In the genomic region with DNA sequence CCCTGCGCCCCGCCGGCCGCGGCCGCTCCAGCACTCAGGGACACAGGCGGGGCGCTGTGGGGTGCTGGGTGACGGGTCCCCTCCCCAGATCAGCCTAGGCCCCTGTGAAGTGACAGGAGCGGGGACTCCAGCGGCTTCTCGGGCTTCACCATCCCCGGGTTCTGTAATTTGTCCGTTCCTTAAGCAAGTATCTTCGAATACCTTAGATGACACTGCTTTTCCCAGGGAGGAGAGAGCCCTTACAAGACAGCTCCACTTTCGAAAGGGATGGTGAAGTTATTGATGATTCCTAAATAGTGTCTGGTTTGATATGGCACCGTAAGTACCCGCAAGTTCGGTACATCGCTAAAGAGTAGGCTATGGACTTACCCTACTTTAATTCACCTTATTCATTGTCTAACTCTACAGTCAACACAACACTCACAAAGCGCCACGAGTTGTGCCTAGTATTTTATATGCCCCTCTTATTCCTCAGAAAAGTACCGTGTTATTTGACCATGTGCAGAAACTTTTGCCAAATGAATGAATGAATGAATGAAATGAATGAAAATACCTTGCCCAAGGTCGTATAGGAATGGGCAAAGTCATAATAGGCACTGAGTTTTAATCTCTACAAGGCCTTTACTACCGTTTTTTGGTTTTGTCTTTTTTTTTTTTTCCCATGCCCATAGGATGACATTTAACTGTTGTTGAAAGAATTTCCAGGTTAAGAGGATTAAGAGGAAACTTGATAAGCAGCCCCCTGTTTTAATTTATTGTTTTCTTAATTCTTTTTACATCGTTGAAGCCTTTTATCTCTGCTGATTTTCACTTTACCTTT, we compare ENCODE assay signal across 8 mouse cellular contexts. TPM values are rescaled to one million over a fixed set of nuclear protein-coding genes. Genes with fewer than 3 reads are reported as not detected.
DNase-seq lines count a peak whose midpoint lies in the region; ATAC-seq and TF ChIP-seq lines count a peak whose summit lies in the region.

No protein-coding gene starts in this region.

- peaks cover 32% of the 10 kb centered on the region for H3K4me1 ChIP-seq in hindbrain, embryonic 15.5 days (replicated peaks)
- H3K4me1 ChIP-seq in midbrain, postnatal 0 days (ENCODE audit: insufficient read depth, low read length): 0 out of 2 replicates have a peak, but pooled peaks cover 10% of the 10 kb centered on the region

- peak overlapping the region; percentile 76 for H3K4me2 ChIP-seq in hindbrain, embryonic 15.5 days
- H3K4me2 ChIP-seq in midbrain, postnatal 0 days (ENCODE audit: low read depth, low read length, poor library complexity, severe bottlenecking): peak overlapping the region; percentile 90

- no peaks in the 10 kb centered on the region for H3K9me3 ChIP-seq in hindbrain, embryonic 15.5 days
- no peaks in the 10 kb centered on the region for H3K9me3 ChIP-seq in midbrain, postnatal 0 days (ENCODE audit: low read length)

- no peaks in the 10 kb centered on the region for H3K27me3 ChIP-seq in hindbrain, embryonic 15.5 days
- no peaks in the 10 kb centered on the region for H3K27me3 ChIP-seq in midbrain, postnatal 0 days (ENCODE audit: insufficient read depth, low read length)

- H3K4me3 ChIP-seq in hindbrain, embryonic 15.5 days: peak overlapping the region; percentile 75
- peak overlapping the region; percentile 90 for H3K4me3 ChIP-seq in midbrain, postnatal 0 days (ENCODE audit: low read depth, low read length)

- WGBS in hindbrain, embryonic 15.5 days: 3% methylated on average over 26 of the region's 26 CpGs
- WGBS in midbrain, postnatal 0 days: 3% methylated on average over 26 of the region's 26 CpGs

- no peaks in the 10 kb centered on the region for H3K36me3 ChIP-seq in hindbrain, embryonic 15.5 days
- no peaks in the 10 kb centered on the region for H3K36me3 ChIP-seq in midbrain, postnatal 0 days (ENCODE audit: insufficient read depth, low read length)

- H3K27ac ChIP-seq in hindbrain, embryonic 15.5 days (replicated peaks): peak overlapping the region; percentile 96
- H3K27ac ChIP-seq in midbrain, postnatal 0 days (ENCODE audit: low read depth, low read length): peak overlapping the region; percentile 97

- ATAC-seq in hindbrain, embryonic 15.5 days (ENCODE audit: low FRiP score, low read depth): no peak
- ATAC-seq in midbrain, postnatal 0 days (ENCODE audit: low FRiP score): no peak
- ATAC-seq in cerebellum, adult (ENCODE audit: insufficient number of reproducible peaks, low FRiP score, low TSS enrichment): no peak

- H3K9ac ChIP-seq in hindbrain, embryonic 15.5 days: peak overlapping the region; percentile 85
- peak overlapping the region; percentile 97 for H3K9ac ChIP-seq in midbrain, postnatal 0 days (replicated peaks; ENCODE audit: low read length, poor library complexity, severe bottlenecking)

- peak; percentile 37 for DNase-seq in embryo, embryonic 10 days (ENCODE audit: low spot score)
- no peak for DNase-seq in embryo, embryonic 9.5 days (ENCODE audit: extremely low spot score)
- DNase-seq in retina, embryonic 14.5 days (ENCODE audit: low spot score): peak; percentile 63
- DNase-seq in retina, postnatal 1 day: no peak
- DNase-seq in midbrain, postnatal 0 days (ENCODE audit: low spot score): peak; percentile 32
- no peak for DNase-seq in urinary bladder, adult 2 months (ENCODE audit: low spot score)

- TF ChIP-seq CTCF in midbrain, postnatal 0 days (IDR thresholded peaks at IDR 0.05): no peak

RNA-seq across cellular contexts. Expression of gene Dnajb14, which starts 0.8 kb away (rescaled TPM):
- 16.7 and 17.7 TPM in 2 replicates for polyA plus RNA-seq in hindbrain, embryonic 15.5 days (2015; fragmentation: Nextera tagmentation; extraction: Ambion mirVana)
- total RNA-seq in midbrain, postnatal 0 days (2014; rRNA removed): 23.1 and 24.3 TPM in 2 replicates
- 16.9 and 17.2 TPM in 2 replicates for polyA plus RNA-seq in midbrain, postnatal 0 days (2015; fragmentation: Nextera tagmentation; extraction: Ambion mirVana)
- 7.9 and 8.8 TPM in 2 replicates for polyA plus RNA-seq in urinary bladder, adult 2 months (2012; rRNA removed)

RNA-seq across cellular contexts. Expression of gene H2afz, which starts 4.0 kb away (rescaled TPM):
- 730 and 843 TPM in 2 replicates for polyA plus RNA-seq in hindbrain, embryonic 15.5 days (2015; fragmentation: Nextera tagmentation; extraction: Ambion mirVana)
- 327 and 404 TPM in 2 replicates for total RNA-seq in midbrain, postnatal 0 days (2014; rRNA removed)
- 573 and 609 TPM in 2 replicates for polyA plus RNA-seq in midbrain, postnatal 0 days (2015; fragmentation: Nextera tagmentation; extraction: Ambion mirVana)
- polyA plus RNA-seq in urinary bladder, adult 2 months (2012; rRNA removed): 505 and 565 TPM in 2 replicates

RNA-seq across cellular contexts. Expression of gene Lamtor3, which starts 50.0 kb away (rescaled TPM):
- 126 and 130 TPM in 2 replicates for polyA plus RNA-seq in hindbrain, embryonic 15.5 days (2015; fragmentation: Nextera tagmentation; extraction: Ambion mirVana)
- total RNA-seq in midbrain, postnatal 0 days (2014; rRNA removed): 87.1 and 97.7 TPM in 2 replicates
- 113 and 122 TPM in 2 replicates for polyA plus RNA-seq in midbrain, postnatal 0 days (2015; fragmentation: Nextera tagmentation; extraction: Ambion mirVana)
- 81.4 and 102 TPM in 2 replicates for polyA plus RNA-seq in urinary bladder, adult 2 months (2012; rRNA removed)

Comparison
In these comparisons a context has a peak if more than half of its experiments do, and no peak if none do; other contexts are left out.
1. DNase-seq: peak in embryo, embryonic 10 days (single experiment), retina, embryonic 14.5 days (single experiment) and midbrain, postnatal 0 days (single experiment); none in embryo, embryonic 9.5 days (single experiment), retina, postnatal 1 day (single experiment) and urinary bladder, adult 2 months (single experiment).